Mouse (Mus musculus) ES-E14 (cell line): ENCODE data around the gene Mxd3. TPM values are rescaled to one million over a fixed set of nuclear protein-coding genes. Genes with fewer than 3 reads are reported as not detected.

Experiments
- DNase-seq: peaks from one replicate; pipeline ENCODE4 v3.0.0-alpha.2; 2013; ENCODE audit warnings: low read depth, low spot score
- H3K27ac ChIP-seq: 2 replicates; pipeline ENCODE4 v1.5.1; 2012; ENCODE audit warnings: low read depth, mild to moderate bottlenecking, low read length, moderate library complexity, mixed read lengths; ENCODE audit not compliant: poor library complexity, insufficient read depth, severe bottlenecking
- H3K36me3 ChIP-seq: 2 replicates; pipeline ENCODE4 v1.6.1; 2012; ENCODE audit warnings: mild to moderate bottlenecking, low read length, moderate library complexity, mixed read lengths; ENCODE audit not compliant: control insufficient read depth, poor library complexity, insufficient read depth, severe bottlenecking
- H3K4me1 ChIP-seq, 2 experiments: fragments of 150-350 bp in 1 of 2; sonication (generic) in 1 of 2; 2 replicates each; pipeline ENCODE4 v1.6.1; 2012; ENCODE audit warnings: low read length in 2 of 2, mild to moderate bottlenecking in 1 of 2, mixed read lengths in 1 of 2; ENCODE audit not compliant: control insufficient read depth in 2 of 2, insufficient read depth in 2 of 2, poor library complexity in 1 of 2
- H3K4me3 ChIP-seq, 2 experiments: fragments of 150-350 bp in 1 of 2; sonication (generic) in 1 of 2; 2 replicates each; pipeline ENCODE4 v1.5.1; 2012; ENCODE audit warnings: low read length in 2 of 2, low read depth in 1 of 2, mild to moderate bottlenecking in 1 of 2, mixed read lengths in 1 of 2; ENCODE audit not compliant: insufficient read depth in 1 of 2, poor library complexity in 1 of 2, severe bottlenecking in 1 of 2
- H3K9ac ChIP-seq: 2 replicates; pipeline ENCODE4 v1.6.1; 2012; ENCODE audit warnings: low read depth, mild to moderate bottlenecking, low read length, mixed read lengths; ENCODE audit not compliant: poor library complexity, insufficient read depth, severe bottlenecking
- H3K9me3 ChIP-seq: fragments of 150-350 bp; sonication (generic); 2 replicates; pipeline ENCODE4 v1.6.1; 2012; ENCODE audit warnings: low read depth, mild to moderate bottlenecking, low read length; ENCODE audit not compliant: control insufficient read depth, insufficient read depth
- CHD2 ChIP-seq: IDR thresholded peaks from 2 replicates; pipeline ENCODE4 v1.6.1; 2014; ENCODE audit warnings: mild to moderate bottlenecking, low read depth, low read length, inconsistent platforms
- HCFC1 ChIP-seq: IDR thresholded peaks from 2 replicates; pipeline ENCODE4 v1.6.1; 2012; ENCODE audit warnings: low read length, inconsistent platforms, borderline replicate concordance; ENCODE audit not compliant: insufficient read depth
- MAFK ChIP-seq: IDR thresholded peaks from 2 replicates; pipeline ENCODE4 v1.6.1; 2014; ENCODE audit warnings: mild to moderate bottlenecking, low read depth, low read length, inconsistent platforms; ENCODE audit not compliant: insufficient read depth
- ZC3H11A ChIP-seq: IDR thresholded peaks from 2 replicates; pipeline ENCODE4 v1.6.1; 2012; ENCODE audit warnings: low read depth, mild to moderate bottlenecking, inconsistent platforms, low read length, borderline replicate concordance
- ZNF384 ChIP-seq: IDR thresholded peaks from 2 replicates; pipeline ENCODE4 v1.6.1; 2012; ENCODE audit warnings: low read depth, low read length, inconsistent platforms
- in situ Hi-C, 2 experiments: fragments of 600-800 bp; cut with MboI; formaldehyde crosslinking; loops; one replicate each; pipeline ENCODE4 v1.15.1; 2025; ENCODE audit warnings: low sequenced_read_pairs in 2 of 2, inconsistent platforms in 1 of 2; ENCODE audit not compliant: unreplicated experiment in 2 of 2
- total RNA-seq: library from RNA; depleted of rRNA; stranded (reverse); fragments of 300-350 nt; gene quantifications from 2 replicates; pipeline ENCODE4 v1.2.3, GENCODE M21; 2012

Gene Mxd3
- total RNA-seq, 1 experiment: 12.5 TPM

GRCm38 (mm10) chr13:55327169-55327568, 2.5 kb downstream of the Mxd3 start:
- Histone ChIP-seq H3K4me3 (no peak overlapping the region), H3K36me3 (peaks cover 24% of the 10 kb centered on the region), H3K9me3 (no peaks in the 10 kb centered on the region), H3K9ac (no peak overlapping the region), H3K27ac (no peak overlapping the region), H3K4me1 (peaks cover 3 to 36% of the 10 kb centered on the region in 2 experiments; a peak in 3 of 4 replicates)
- in situ Hi-C loops: no loop called here
- TF ChIP-seq ZNF384: no peak
- TF ChIP-seq MAFK: no peak
- no peak for TF ChIP-seq HCFC1
- TF ChIP-seq ZC3H11A: no peak
- no peak for TF ChIP-seq CHD2
- DNase-seq: no peak

DNA sequence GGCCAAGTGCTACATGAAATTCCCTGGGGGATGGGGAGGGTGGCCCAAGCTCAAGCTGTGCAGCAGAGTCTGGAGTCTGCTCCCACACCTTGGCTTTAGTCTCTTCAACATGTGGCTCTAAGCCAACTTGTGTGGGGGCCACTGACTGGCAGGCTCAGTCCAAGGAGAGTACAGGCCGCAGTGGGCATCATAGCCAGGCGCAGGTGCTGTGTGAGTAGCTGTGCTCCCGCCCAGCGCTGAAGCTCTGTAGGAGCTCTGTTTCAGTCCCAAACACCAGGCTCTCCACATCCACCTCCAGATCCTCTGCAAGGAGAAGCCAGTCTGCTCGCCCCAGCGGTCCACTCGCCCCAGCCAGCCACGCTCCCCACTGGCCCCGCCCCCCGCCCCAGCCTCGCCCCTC, 4.0 kb downstream of the Mxd3 start:
- in situ Hi-C loops: no loop called here
- no peak for TF ChIP-seq ZNF384
- TF ChIP-seq ZC3H11A: no peak
- no peak for TF ChIP-seq MAFK
- TF ChIP-seq HCFC1: no peak
- no peak for TF ChIP-seq CHD2
- peaks cover 3 to 30% of the 10 kb centered on the region in 2 experiments; a peak in 3 of 4 replicates for H3K4me1 ChIP-seq
- no peaks in the 10 kb centered on the region for H3K9me3 ChIP-seq
- no peak overlapping the region for H3K27ac ChIP-seq
- H3K9ac ChIP-seq: no peak overlapping the region
- H3K36me3 ChIP-seq: peaks cover 24% of the 10 kb centered on the region
- H3K4me3 ChIP-seq: no peak overlapping the region
- DNase-seq: no peak

- Histone ChIP-seq H3K36me3 (peaks cover 37% of the 10 kb centered on the region), H3K9me3 (no peaks in the 10 kb centered on the region), H3K9ac (peak overlapping the region; percentile 91), H3K27ac (peak overlapping the region; percentile 72), H3K4me1 (peaks cover 3 to 21% of the 10 kb centered on the region in 2 experiments; a peak in 3 of 4 replicates), H3K4me3 (peak overlapping the region; percentile 92 to 97)
- TF ChIP-seq ZNF384: no peak
- peak; percentile 13; the same call in 1 of the 2 replicates for TF ChIP-seq HCFC1
- no peak for DNase-seq
- in situ Hi-C loops: no loop called here
Measured at GRCm38 (mm10) chr13:55322130-55322825, 7.3 kb downstream of the Mxd3 start.

DNA sequence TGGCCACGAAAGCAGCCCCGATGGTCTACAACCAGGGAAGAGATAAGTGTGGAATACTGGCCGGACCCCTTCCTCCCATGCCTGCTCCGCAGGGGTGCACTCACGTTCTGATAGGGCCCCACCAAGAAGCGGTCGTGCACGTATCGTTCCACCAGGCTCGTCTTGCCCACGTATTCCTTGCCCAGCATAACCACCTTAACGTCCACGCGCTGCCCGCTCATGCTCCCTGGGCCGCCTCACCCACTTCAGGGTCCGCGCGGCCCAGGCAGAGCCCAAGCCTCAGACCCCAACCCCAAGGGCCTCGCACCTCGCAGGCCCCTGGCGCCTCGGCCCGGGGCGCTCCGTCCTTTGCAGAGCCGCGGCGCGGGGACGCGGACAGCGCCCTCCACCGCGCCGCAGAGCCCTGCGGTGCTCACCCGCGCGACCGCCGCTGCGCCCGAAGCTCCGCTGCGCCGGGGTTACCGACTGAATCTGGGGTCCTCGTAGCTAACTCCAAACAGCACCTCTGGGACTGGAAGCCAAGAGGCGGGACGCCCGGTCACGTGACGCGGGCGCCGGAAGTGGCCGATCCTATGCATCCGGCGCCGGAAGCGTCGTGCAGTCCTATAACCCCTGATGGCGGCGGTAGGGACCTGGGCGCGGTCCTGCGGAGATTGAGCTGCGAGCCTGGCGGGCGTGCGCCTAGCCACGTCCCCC, 8.0 kb downstream of the Mxd3 start, which contains the start of gene Rab24:
TSS of gene Rab24 (minus strand) at position 513 of the 696 bp plus-strand sequence.
- Histone ChIP-seq H3K9ac (peak within 1 kb of the TSS; percentile 91), H3K27ac (peak within 1 kb of the TSS; percentile 72), H3K4me3 (peak within 1 kb of the TSS; percentile 92 to 97), H3K9me3 (no peaks in the 10 kb centered on the region), H3K4me1 (peaks cover 3 to 19% of the 10 kb centered on the region in 2 experiments; a peak in 3 of 4 replicates), H3K36me3 (peaks cover 41% of the 10 kb centered on the region)
- in situ Hi-C loops: no loop called here
- peak; percentile 73 for DNase-seq
- no peak for TF ChIP-seq MAFK
- peak; percentile 54; the same call in 1 of the 2 replicates for TF ChIP-seq HCFC1
